Mouse (Mus musculus) kidney, adult 9 months (tissue): ENCODE results near the gene Klhl7.

ENCODE experiments used
- DNase-seq: peaks from one replicate; pipeline ENCODE4 v3.0.0; 2022

Gene Klhl7

DNA sequence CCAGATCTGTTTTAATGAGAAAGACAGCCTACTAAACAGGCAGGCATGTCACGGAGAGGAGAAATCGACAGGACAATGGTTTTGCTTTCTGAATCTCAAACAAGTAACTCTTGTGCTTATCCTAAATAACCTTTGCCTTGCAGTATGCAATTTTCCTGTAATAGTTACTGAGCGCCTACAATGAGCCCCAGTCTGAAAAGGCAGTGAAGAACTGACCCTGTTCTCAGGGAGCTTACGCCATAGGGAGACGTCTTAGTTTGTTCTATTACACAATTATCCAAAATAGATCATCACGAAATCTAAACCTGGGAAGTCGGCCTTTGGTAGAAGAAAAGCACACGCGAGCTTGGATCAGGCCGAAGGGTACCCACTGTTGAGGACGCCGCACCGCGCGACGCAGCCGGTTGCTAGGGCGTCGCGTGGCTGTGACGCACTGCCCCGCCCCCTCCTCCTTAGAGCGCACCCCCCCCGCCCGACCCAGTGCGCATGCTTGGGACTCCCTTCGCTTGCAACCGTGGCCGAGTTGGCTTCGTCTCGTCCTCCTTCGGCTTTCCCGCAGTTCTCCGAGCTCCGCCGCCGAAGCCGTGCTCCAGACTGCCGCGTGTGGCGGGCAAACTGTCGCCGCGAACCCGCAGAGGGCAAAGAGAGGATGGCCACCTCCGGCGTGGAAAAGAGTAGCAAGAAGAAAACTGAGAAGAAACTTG, at the start of gene Klhl7:
TSS of gene Klhl7 (plus strand) at position 500 of the 704 bp plus-strand sequence.
- DNase-seq = peak; percentile 79

DNA sequence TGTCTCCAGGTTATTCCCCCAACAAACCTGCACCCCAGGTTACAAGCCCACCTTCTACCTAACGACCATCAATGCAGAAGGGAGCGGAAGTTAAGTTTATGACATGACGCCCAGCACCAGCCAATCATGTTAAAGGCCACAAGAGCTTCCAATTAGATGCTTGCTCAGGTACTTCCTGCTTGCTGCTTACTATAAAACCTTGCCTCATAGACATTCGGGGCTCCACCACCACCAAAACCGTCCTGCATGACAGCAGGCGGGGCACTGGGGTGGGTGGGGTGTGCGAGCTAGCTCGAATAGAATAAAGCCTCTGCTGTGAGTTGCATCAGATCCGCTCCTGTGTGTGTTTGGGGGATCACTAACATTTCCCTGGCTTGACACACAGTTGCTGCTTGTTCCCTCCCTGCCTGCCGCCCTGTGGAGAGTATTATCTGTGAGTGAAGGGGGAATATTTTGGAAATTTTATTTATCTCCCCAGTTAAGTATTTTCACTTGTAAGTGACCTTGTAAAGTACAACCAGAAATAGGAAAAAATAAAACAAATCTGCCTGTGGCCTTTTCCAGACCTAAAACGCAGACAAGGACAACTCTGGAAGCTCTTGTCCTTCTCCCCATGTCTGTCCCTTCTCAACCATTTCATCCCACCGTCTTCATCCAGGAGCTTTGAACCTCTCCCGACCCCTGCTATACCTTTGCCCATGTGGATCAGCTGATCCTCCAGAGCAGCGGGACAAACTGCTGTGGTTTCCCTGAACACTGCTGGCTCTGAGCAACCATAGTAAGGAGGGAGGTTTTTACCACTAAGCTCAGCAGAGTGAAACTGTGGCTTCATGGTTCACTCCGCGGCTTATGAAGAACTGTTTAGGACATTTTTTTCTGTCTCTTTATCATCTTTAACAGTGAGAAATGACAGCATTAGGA, 48.4 kb upstream of the Klhl7 start:
- no peak for DNase-seq

- DNase-seq = peak; percentile 22
These were observed 46.9 kb upstream of the Klhl7 start for GRCm38 (mm10) chr5:24053245-24054190.

- no peak for DNase-seq
These were observed 46.0 kb upstream of the Klhl7 start for GRCm38 (mm10) chr5:24054382-24054781.

DNA sequence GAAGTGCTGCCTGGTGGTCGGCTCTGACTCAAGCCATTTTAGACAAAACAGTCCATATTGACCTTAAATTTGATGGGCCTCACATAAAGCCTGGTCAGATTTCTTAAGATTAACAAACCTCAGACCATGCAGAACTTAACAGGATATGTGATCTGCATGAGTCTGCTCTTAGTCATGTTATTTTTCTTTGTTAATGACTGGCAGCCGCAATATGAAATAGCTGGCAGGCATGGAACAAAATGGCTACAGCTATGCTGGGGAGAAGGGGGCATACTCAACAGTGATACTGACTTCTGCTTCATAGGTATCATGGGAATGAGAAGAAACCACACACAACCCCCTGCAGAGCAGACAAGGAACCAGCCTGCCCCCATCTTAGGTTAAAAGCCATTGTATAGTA, 43.5 kb upstream of the Klhl7 start:
- DNase-seq = no peak

GRCm38 (mm10) chr5:24057592-24057991, 42.8 kb upstream of the Klhl7 start:
- DNase-seq = no peak

DNA sequence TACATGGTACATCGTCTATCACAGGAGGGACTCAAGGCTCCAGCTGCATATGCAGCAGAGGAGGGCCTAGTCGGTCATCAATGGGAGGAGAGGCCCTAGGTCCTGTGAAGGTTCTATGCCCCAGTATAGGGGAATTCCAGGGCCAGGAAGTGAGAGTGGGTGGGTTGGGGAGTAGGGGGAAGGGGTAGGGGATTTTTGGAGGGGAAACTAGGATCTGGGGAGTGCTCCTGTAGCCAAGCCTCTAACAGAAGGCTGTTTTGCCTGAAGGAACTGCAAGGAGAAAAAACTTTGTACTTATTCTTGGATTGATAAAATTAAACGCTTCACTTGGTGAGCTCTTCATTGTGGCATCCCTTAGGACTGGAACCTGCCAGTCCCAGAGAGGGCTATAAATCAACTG, 39.5 kb upstream of the Klhl7 start:
- no peak for DNase-seq

- DNase-seq = no peak
These were observed 37.4 kb upstream of the Klhl7 start for GRCm38 (mm10) chr5:24063034-24063433.

DNA sequence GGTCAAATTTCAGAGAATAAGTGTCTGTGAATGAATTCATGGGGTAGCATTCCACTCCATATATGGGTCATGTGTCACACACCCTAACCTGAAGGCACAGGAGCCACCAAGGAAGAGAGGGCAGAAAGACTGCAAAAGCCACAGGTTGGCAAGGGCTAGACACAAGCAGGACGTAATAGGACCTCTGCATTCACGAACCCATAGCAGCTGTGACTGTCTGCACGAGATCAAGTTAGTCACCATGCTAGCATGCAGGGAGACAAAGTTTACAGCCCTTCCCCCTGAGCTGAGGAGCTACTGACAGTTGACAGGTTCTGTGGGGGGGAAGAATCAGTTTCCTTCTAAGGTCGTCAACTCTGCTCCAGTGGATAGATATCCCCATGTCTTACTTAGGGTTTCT, 36.9 kb upstream of the Klhl7 start:
- no peak for DNase-seq

DNA sequence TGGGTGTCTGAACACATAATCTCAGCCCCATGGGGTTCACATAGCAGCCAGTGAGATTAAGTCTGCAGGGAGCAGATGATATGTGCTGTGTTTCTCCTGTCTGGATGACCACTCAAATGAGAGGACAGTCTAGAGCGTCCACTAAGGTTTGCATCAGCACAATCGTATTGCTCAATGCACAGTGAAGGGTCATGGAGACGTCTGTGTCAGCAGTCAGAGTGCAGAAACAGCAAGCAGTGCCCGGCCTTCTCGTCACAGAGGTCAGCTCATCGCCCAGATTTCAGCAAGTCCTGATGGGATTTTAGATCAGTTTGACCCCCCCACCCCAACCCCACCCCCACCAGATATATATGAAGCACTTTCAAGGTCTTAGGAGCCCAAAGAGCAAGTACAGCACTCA, 31.4 kb upstream of the Klhl7 start:
- DNase-seq = no peak

DNA sequence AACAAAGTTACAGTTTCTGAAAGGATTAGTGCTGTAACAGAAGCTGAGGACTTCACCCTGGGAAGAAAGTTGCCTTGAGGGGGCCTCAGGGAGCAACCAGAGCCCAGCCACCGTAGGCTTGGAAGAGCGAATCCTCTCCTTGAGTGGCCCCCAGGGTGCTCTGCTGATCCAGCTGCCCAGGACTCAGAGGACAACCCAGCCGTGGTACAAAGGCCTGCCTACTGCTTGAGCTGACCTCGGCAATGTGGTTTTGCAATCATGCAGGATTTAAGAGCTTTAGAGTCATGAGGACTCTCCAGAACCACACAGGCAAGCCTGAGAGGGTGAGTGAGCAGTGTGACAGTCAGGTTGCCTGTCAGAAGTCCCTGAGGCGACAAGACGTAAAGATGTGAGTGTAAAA, 28.4 kb upstream of the Klhl7 start:
- no peak for DNase-seq

DNA sequence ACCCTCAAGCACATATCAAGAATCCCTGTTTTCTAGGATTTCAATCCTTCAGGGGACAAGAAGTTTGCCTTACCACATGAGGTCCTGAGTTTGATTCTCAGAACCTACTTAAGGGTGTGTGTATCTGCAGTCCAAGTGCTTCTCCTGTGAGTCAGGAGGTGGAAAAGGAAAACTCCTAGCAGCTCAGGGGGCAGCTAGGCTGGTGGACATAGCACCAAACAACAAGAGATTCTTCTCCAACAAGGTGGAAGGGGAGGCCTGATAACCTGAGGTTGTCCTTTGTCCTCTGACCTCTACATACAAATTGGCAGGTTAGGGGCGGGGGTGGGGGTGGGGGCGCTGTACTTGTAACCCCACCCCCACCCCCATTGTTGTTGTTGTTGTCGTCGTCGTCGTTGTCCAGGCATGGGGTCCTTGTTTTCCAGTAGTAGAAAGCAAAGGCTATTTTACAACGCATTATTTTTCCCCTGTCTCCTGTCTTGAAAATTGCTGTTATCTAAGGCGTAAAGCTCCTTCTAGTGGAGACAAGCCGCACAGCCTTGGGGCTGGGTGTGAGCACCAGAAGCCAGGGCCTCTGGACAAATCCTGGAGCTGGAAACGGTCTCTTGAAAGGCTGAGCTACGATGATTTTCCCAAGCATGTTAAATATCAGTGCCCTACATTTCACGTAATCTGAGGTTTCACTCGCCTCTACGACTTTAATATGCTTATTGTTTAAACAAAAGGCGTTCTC, 23.3 kb upstream of the Klhl7 start:
- DNase-seq = peak; percentile 81

DNA sequence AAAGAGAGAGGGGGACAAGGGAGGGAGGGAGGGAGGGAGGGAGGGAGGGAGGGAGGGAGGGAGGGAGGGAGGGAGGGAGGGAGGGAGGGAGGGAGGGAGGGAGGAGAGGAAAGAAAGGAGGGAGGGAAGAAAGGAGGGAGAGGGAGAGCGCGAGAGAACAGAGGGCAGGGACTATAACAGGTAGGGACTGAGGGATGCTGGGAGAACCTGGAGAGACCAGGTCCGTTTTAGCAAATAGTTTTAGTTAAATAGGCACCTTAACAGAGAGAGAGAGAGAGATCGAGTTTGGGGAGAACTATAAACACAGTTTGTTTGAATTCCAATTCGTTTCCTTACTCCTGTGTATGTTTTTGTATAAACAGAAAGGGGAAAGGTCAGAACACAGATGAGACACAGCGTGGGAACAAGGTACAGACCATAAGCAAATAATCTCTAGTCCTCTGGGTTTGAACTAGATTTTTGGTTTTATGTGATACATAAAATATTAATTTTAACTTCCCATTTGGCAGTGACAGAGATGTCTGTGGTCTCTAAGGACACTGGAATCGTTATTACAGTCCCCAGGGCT, 22.6 kb upstream of the Klhl7 start:
- DNase-seq = no peak

DNA sequence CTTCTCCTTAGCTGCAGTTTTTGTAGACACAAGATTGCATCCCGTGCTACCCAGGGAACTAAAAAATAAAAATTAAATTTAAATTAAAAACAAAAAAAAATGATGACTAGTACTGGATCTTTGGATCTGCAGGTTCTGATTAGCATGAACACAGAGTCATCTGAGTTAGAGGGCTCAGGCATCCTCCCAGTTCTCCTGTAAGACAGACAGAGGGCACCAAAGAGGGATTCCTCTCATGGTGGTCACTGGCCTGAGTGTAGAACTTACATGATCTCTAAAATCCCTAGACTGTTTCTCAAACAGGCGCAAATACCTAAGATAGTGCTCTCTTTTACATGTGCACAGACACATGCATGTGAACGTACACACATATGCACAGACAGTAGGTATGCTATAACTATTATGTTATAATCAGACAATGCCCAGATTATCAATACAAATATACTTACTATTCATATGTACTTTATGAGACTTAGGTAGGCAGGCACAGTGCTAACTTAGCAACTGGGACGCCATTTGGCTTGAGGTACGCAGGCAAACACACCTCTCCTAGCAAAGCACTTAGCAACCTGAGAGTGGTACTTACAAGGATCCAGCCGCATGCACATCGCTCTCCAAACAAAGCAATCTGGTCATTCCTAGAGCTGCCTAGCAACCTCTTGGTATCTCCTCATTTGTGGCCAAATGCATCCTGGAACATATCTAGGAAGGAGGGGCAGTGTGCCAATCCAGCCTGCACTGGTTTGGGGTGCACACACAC, 21.8 kb upstream of the Klhl7 start:
- no peak for DNase-seq

- no peak for DNase-seq
These were observed 19.6 kb upstream of the Klhl7 start for GRCm38 (mm10) chr5:24080826-24081225.

- DNase-seq = no peak
These were observed 15.6 kb upstream of the Klhl7 start for GRCm38 (mm10) chr5:24084835-24085234.

GRCm38 (mm10) chr5:24086241-24086640, 14.2 kb upstream of the Klhl7 start:
- peak; percentile 41 for DNase-seq

DNA sequence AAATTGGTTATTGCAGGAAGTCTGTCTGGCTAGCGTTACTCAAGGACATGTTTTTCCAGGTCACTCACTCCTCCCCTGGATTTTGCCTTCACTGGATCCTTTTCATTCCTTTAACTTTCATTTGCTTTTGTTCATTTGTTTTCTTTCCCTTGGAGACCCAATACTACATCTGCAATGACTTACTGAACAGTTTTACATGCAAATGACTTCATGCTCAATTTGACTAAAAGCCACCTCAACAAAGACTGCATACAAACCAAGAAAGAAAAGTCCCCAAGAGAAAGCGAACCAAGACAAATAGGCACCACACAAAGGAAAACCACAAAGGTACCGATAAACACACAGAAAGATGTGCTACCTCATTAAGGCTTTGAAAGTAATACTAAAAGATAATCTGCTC, 13.5 kb upstream of the Klhl7 start:
- DNase-seq = no peak

GRCm38 (mm10) chr5:24088451-24088850, 12.0 kb upstream of the Klhl7 start:
- no peak for DNase-seq

DNA sequence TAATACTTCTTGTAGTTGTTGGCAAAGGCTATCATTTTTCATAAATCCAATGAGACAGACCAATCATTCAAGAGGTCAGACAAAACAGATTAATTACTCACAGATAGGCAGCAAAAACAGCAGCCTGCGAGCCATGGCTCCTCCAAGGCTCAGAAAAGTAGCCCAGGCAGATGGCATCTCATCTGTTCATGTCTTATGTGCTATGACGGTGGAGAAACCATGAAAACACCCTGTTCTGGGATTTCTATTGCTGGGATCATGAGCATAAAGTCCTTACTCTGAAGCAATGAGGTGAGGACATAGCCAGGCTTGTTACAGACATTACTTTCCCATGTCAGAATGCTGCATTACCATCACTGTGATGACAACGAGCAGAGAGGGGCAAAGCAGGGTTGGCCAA, 7.9 kb upstream of the Klhl7 start:
- no peak for DNase-seq

DNA sequence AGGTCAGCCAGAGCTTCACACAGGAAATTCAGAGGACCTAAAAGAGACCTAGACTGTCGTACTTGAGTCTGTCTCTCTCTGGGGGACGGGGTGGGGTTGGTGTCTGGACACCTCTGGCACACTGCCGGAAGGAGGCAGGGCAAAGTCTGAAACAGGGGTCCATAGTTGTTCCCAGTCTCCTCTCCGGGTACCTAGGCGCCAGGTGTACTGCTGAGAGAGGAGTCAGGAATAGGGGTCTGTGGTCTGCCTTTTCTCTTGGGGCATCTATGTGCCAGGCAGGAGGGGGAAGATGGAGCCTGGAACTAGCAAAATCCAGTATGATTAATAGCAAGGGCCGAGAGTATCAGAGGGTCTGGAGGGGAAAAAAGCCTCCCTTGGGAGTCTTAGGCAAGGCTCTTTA, 5.0 kb upstream of the Klhl7 start:
- DNase-seq = no peak
